Mouse (Mus musculus): Measurements from ENCODE around the gene Dzip1.

GRCm38 (mm10) chr14:118858318-118858717 is 66.9 kb downstream of the Dzip1 start:
- TF ChIP-seq CTCF (IDR thresholded peaks at IDR 0.05; ENCODE audit: borderline replicate concordance, control insufficient read depth, extremely low read depth, insufficient read depth, low read length, poor library complexity) (no peak), POLR2A (IDR thresholded peaks at IDR 0.05; ENCODE audit: control insufficient read depth, extremely low read depth, insufficient read depth, low read length, poor library complexity) (no peak)

Data from thymus, adult 2 months (tissue).